Mouse (Mus musculus) gastrocnemius, postnatal 36 days (tissue): ENCODE measurements around the gene Pex26. TPM values are rescaled to one million over a fixed set of nuclear protein-coding genes. Genes with fewer than 3 reads are reported as not detected.

Experiments
- DNase-seq, 2 experiments: peaks; one replicate each; pipeline ENCODE4 v3.0.0; 2022
- intact Hi-C: fragments of 180-260 bp; cut with DNase I; formaldehyde crosslinking; loops from one replicate; pipeline ENCODE4 v1.15.1; 2025
- total RNA-seq, 2 experiments: library from RNA; stranded (reverse); gene quantifications; 2 replicates each; pipeline ENCODE4 v1.2.3; 2021

The Pex26 gene
- total RNA-seq, 2 experiments from 2014 or later: 2.2 to 2.9 TPM

DNA sequence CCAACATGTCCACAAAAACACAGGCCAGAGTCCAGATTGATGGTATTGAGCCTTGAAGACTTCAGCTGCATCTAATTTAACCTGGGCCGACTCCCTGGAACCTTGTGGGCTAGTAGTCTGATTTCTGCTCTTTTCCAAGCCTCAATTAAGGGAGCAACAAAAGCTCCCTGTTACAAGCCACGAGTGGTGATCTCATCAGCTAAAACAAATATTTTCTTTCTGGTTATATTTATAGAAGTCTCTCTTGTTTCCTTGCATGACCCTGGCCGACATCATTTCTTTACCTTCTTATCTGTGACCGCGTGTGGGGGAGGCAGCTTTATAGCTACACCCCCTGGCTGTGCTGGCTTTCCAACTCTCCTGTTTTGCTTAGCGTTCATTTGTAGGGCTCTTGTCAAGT, 23.3 kb upstream of the Pex26 start:
- intact Hi-C loops: no loop called here
- no peak for DNase-seq

DNA sequence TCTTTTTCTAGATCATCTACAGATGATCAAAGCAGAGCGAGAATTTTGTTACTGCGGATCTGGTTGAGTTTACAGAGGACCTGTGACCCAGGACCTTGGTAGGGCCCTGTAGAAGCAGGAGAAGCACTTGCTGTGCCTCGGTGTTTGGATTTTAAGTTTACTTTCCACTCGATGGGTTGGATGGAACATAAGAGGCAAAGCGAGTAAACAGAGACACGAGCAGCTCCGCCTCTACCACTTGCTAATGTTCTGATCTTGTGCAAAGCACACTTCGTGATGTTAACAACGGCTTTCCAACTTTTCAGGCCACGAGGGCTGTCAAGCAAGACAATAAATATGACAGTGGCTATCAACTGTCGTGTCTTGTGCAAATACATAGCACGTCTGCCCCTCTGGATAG, 20.9 kb upstream of the Pex26 start:
- no peak for DNase-seq
- intact Hi-C loops: no loop called here

- DNase-seq: no peak
- intact Hi-C loops: no loop called here
These were observed 17.3 kb upstream of the Pex26 start for GRCm38 (mm10) chr6:121166098-121166552.

DNA sequence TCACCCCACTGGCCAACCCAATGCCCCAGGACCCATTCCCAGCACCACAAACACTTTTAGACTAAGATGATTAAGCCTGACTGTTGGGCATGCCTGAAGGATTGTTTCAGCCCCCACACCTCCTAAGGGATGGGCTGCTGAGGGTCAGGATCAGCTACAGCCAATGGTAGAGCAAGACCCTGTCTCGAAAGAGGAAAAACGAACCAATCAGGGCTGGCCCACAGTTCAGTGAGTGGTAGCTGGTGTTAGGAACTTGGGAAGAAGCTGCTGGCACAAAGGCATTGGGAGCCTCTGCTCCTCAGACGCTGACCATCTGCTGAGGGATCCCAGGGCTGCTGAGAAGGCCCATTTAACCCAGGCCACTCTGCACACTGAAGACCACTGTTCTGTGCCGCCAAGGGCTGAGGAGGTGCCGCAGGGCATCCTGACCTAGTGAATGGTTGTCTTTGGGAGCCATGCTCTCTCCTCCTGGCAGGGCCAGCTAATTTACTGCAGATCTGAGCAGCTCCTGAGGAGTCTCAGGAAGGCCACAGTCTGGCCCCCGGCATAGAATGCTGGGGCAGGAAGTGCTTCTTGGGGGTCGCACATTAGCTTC, 16.0 kb upstream of the Pex26 start:
- DNase-seq: no peak
- intact Hi-C loops: no loop called here

GRCm38 (mm10) chr6:121171102-121171501, 12.4 kb upstream of the Pex26 start:
- peak in 1 of 2 experiments; percentile 43 for DNase-seq
- intact Hi-C loops: no loop called here

GRCm38 (mm10) chr6:121173471-121173870, 10.0 kb upstream of the Pex26 start:
- intact Hi-C loops: no loop called here
- DNase-seq: no peak

DNA sequence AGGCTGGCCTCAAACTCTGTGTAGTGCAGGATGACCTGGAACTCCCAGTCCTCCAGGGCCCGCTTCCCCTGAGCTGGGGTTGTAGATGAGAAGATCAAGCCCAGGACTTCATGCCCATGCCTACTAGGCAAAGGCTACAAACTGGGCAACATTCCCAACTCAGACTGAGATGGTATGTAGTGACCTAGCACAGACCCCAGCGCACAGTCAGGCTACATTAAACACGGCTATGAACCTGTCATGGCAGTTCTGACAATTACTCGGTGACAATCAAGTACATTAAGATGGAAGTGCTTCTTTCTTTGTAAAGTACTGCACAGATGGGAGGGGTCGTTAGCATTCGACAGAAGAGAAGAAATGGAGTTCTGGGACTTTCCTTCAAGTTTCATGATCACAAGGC, 8.7 kb upstream of the Pex26 start:
- DNase-seq: no peak
- intact Hi-C loops: no loop called here

- DNase-seq: no peak
- intact Hi-C loops: no loop called here
These were observed 7.3 kb upstream of the Pex26 start for GRCm38 (mm10) chr6:121176011-121176730.

- DNase-seq: no peak
- intact Hi-C loops: no loop called here
These were observed 6.8 kb upstream of the Pex26 start for GRCm38 (mm10) chr6:121176731-121177098.

- no peak for DNase-seq
- intact Hi-C loops: no loop called here
These were observed 6.3 kb upstream of the Pex26 start for GRCm38 (mm10) chr6:121177118-121177708.

DNA sequence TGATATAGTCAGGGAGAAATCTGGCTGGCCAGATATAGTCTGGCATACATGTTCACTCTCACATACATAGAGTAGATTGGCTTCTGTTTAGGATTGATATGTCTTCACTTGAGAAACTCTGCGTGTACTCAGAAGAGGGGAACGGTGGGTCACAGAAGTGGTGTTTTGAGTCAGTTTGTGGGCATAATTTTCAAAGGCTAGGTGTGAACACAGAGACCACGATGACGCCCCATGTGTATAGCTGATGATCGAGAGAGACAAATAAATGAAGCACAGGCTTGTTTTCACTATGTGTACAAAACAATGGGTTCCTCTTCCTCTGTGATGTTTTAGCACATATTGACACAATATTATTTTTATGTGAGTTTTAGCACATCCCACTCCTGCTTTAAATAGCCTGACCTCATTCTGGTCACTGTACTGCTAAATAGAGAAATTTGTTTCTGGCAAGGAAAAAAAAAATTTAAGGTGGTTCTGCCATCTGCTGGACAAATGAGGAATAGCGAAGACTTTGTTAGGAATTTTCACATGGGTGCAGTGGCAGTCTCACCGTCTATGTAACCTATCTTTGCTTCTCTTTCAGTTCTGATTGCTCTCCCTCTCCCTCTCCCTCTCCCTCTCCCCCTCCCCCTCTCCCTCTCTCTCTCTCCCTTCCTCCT, 4.6 kb upstream of the Pex26 start:
- no peak for DNase-seq
- intact Hi-C loops: loop anchor here (1.0 to 2.0 kb wide), 4 partner anchors 42 to 282 kb away; partner anchors contain the start of gene Mical3

GRCm38 (mm10) chr6:121179846-121180245, 3.6 kb upstream of the Pex26 start:
- DNase-seq: no peak
- intact Hi-C loops: loop anchor here (2.0 kb wide), 3 partner anchors 43 to 283 kb away; no protein-coding TSS in a partner anchor

- DNase-seq: peak in 1 of 2 experiments; percentile 21
- intact Hi-C loops: loop anchor here (2.0 kb wide), 2 partner anchors 60 to 76 kb away; partner anchors contain the start of gene Usp18
These were observed 1.0 kb downstream of the Pex26 start for GRCm38 (mm10) chr6:121184198-121185140.

GRCm38 (mm10) chr6:121185232-121185631, 1.8 kb downstream of the Pex26 start:
- DNase-seq: no peak
- intact Hi-C loops: loop anchor here (2.0 kb wide), 2 partner anchors 60 to 76 kb away; partner anchors contain the start of gene Usp18

GRCm38 (mm10) chr6:121191261-121192009, 8.0 kb downstream of the Pex26 start:
- DNase-seq: no peak
- intact Hi-C loops: no loop called here

- intact Hi-C loops: no loop called here
- no peak for DNase-seq
These were observed 10.8 kb downstream of the Pex26 start for GRCm38 (mm10) chr6:121194061-121194955.

DNA sequence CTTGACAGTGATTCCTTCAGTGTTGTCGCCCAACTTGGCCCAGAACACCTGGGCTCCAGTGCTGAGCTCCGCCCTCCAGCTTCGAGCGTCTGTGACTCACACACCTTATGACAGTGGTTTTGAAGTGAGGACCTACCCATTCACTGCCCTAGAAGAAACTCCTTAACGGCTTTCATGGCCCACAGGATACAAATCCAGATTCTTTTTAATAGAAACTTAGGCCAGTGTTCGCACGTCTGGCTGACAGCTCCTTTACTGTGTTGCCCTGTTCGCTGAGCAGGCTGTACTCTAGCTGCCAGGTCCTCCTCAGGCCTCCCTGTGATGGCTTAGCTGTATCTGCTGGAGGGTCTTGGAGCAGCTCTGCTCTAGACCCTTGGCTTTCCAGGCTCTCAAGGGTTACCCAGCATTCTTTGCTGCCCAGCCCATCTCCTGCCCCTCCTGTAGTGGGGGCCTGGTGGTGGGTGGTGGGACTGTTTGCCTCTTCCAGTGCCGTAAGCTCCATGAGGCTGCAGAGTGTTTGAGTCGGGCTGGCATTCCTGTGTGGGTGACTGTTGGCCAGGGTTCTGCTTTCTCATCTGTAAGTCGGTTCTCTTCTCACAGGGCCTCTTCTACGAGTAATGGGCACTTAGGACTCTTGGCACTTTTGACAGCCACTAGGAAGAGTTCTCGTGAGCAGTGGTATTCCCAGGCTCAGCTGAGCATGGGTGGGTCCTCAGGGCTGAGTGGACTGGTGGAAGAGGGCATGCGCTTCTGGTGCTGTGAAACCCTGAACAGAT, 11.7 kb downstream of the Pex26 start:
- intact Hi-C loops: loop anchor here (5.0 kb wide), 1 partner anchor 57 kb away; no protein-coding TSS in a partner anchor
- DNase-seq: no peak
